Mouse (Mus musculus) kidney, adult 9 months (tissue): ENCODE results near the gene Pth1r.

Experiments
- DNase-seq: peaks from one replicate; pipeline ENCODE4 v3.0.0; 2022

The Pth1r gene

GRCm38 (mm10) chr9:110746961-110747360 is at the start of gene Pth1r:
Gene Pth1r (minus strand): TSS chr9:110747145.
- peak; percentile 89 for DNase-seq

GRCm38 (mm10) chr9:110790462-110790861 is 43.5 kb upstream of the Pth1r start:
- DNase-seq: no peak

GRCm38 (mm10) chr9:110788169-110788568 is 41.2 kb upstream of the Pth1r start:
- DNase-seq: no peak

GRCm38 (mm10) chr9:110783611-110784010 is 36.7 kb upstream of the Pth1r start:
- peak; percentile 38 for DNase-seq

- DNase-seq: peak; percentile 94
Observed at GRCm38 (mm10) chr9:110781731-110782130, 34.8 kb upstream of the Pth1r start.

GRCm38 (mm10) chr9:110781256-110781721 is 34.3 kb upstream of the Pth1r start:
- DNase-seq: peak; percentile 94

- no peak for DNase-seq
Observed at GRCm38 (mm10) chr9:110779242-110779913, 32.4 kb upstream of the Pth1r start.

- DNase-seq: no peak
Observed at GRCm38 (mm10) chr9:110778559-110778958, 31.6 kb upstream of the Pth1r start.

- DNase-seq: no peak
Observed at GRCm38 (mm10) chr9:110778100-110778499, 31.2 kb upstream of the Pth1r start.

GRCm38 (mm10) chr9:110775269-110776022 is 28.5 kb upstream of the Pth1r start:
- DNase-seq: no peak

- peak; percentile 26 for DNase-seq
Observed at GRCm38 (mm10) chr9:110774403-110775268, 27.7 kb upstream of the Pth1r start.

GRCm38 (mm10) chr9:110772336-110772735 is 25.4 kb upstream of the Pth1r start:
- DNase-seq: no peak

- no peak for DNase-seq
Observed at GRCm38 (mm10) chr9:110763405-110763804, 16.5 kb upstream of the Pth1r start.

GRCm38 (mm10) chr9:110762763-110763162 is 15.8 kb upstream of the Pth1r start:
- no peak for DNase-seq

GRCm38 (mm10) chr9:110760886-110761285 is 13.9 kb upstream of the Pth1r start:
- no peak for DNase-seq

- DNase-seq: peak; percentile 83
Observed at GRCm38 (mm10) chr9:110759265-110759664, 12.3 kb upstream of the Pth1r start.

GRCm38 (mm10) chr9:110758605-110759004 is 11.7 kb upstream of the Pth1r start:
- peak; percentile 57 for DNase-seq

- no peak for DNase-seq
Observed at GRCm38 (mm10) chr9:110757816-110758215, 10.9 kb upstream of the Pth1r start.

GRCm38 (mm10) chr9:110753773-110754172 is 6.8 kb upstream of the Pth1r start:
- peak; percentile 27 for DNase-seq

GRCm38 (mm10) chr9:110752917-110753435 is 6.0 kb upstream of the Pth1r start:
- DNase-seq: no peak

- no peak for DNase-seq
Observed at GRCm38 (mm10) chr9:110751412-110751811, 4.5 kb upstream of the Pth1r start.

- DNase-seq: peak; percentile 41
Observed at GRCm38 (mm10) chr9:110750404-110751187, 3.7 kb upstream of the Pth1r start.
